Mouse (Mus musculus): ENCODE results near the gene H2-DMa. TPM values are rescaled to one million over a fixed set of nuclear protein-coding genes. Genes with fewer than 3 reads are reported as not detected.

Gene H2-DMa
- polyA plus RNA-seq, 1 experiment from 2014 or later = 13.0 TPM

Other genes with a start within 250 kb of the H2-DMa start
- gene Gm7029, start 245.7 kb upstream of the H2-DMa start, polyA plus RNA-seq (2015; fragmentation: Nextera tagmentation; extraction: Ambion mirVana) = not detected in 2 replicates
- gene Kifc1, start 228.9 kb upstream of the H2-DMa start, polyA plus RNA-seq (2015; fragmentation: Nextera tagmentation; extraction: Ambion mirVana) = 3.3 and 4.3 TPM in 2 replicates
- 0.32 and 0.80 TPM in 2 replicates for gene Platr17, start 214.4 kb upstream of the H2-DMa start, polyA plus RNA-seq (2015; fragmentation: Nextera tagmentation; extraction: Ambion mirVana)
- 61.5 and 63.5 TPM in 2 replicates for gene Daxx, start 210.1 kb upstream of the H2-DMa start, polyA plus RNA-seq (2015; fragmentation: Nextera tagmentation; extraction: Ambion mirVana)
- gene Tapbp, start 203.6 kb upstream of the H2-DMa start, polyA plus RNA-seq (2015; fragmentation: Nextera tagmentation; extraction: Ambion mirVana) = 18.2 and 18.4 TPM in 2 replicates
- gene Zbtb22, start 203.6 kb upstream of the H2-DMa start, polyA plus RNA-seq (2015; fragmentation: Nextera tagmentation; extraction: Ambion mirVana) = 18.7 and 19.5 TPM in 2 replicates
- 46.6 and 47.2 TPM in 2 replicates for gene Rgl2, start 190.0 kb upstream of the H2-DMa start, polyA plus RNA-seq (2015; fragmentation: Nextera tagmentation; extraction: Ambion mirVana)
- 198 and 212 TPM in 2 replicates for gene Pfdn6, start 179.2 kb upstream of the H2-DMa start, polyA plus RNA-seq (2015; fragmentation: Nextera tagmentation; extraction: Ambion mirVana)
- 31.0 and 33.4 TPM in 2 replicates for gene Wdr46, start 178.9 kb upstream of the H2-DMa start, polyA plus RNA-seq (2015; fragmentation: Nextera tagmentation; extraction: Ambion mirVana)
- 10.1 and 10.4 TPM in 2 replicates for gene B3galt4, start 168.1 kb upstream of the H2-DMa start, polyA plus RNA-seq (2015; fragmentation: Nextera tagmentation; extraction: Ambion mirVana)
- gene Vps52, start 163.7 kb upstream of the H2-DMa start, polyA plus RNA-seq (2015; fragmentation: Nextera tagmentation; extraction: Ambion mirVana) = 75.8 and 79.7 TPM in 2 replicates
- 864 and 971 TPM in 2 replicates for gene Rps18, start 163.5 kb upstream of the H2-DMa start, polyA plus RNA-seq (2015; fragmentation: Nextera tagmentation; extraction: Ambion mirVana)
- gene H2-K1, start 119.2 kb upstream of the H2-DMa start, polyA plus RNA-seq (2015; fragmentation: Nextera tagmentation; extraction: Ambion mirVana) = 8.1 and 13.0 TPM in 2 replicates
- gene Ring1, start 94.9 kb upstream of the H2-DMa start, polyA plus RNA-seq (2015; fragmentation: Nextera tagmentation; extraction: Ambion mirVana) = 21.9 and 22.9 TPM in 2 replicates
- gene H2-Ke6, start 91.5 kb upstream of the H2-DMa start, polyA plus RNA-seq (2015; fragmentation: Nextera tagmentation; extraction: Ambion mirVana) = 64.4 and 74.3 TPM in 2 replicates
- gene Slc39a7, start 87.9 kb upstream of the H2-DMa start, polyA plus RNA-seq (2015; fragmentation: Nextera tagmentation; extraction: Ambion mirVana) = 148 and 156 TPM in 2 replicates
- gene Rxrb, start 87.7 kb upstream of the H2-DMa start, polyA plus RNA-seq (2015; fragmentation: Nextera tagmentation; extraction: Ambion mirVana) = 58.2 and 64.5 TPM in 2 replicates
- gene Col11a2, start 80.1 kb upstream of the H2-DMa start, polyA plus RNA-seq (2015; fragmentation: Nextera tagmentation; extraction: Ambion mirVana) = 2.0 and 2.1 TPM in 2 replicates
- 0.15 TPM in 1 of 2 replicates, not detected in the other for gene H2-Oa, start 27.2 kb upstream of the H2-DMa start, polyA plus RNA-seq (2015; fragmentation: Nextera tagmentation; extraction: Ambion mirVana)
- 132 and 133 TPM in 2 replicates for gene Brd2, start 3.1 kb downstream of the H2-DMa start, polyA plus RNA-seq (2015; fragmentation: Nextera tagmentation; extraction: Ambion mirVana)
- 1.0 and 1.4 TPM in 2 replicates for gene H2-DMb2, start 23.8 kb downstream of the H2-DMa start, polyA plus RNA-seq (2015; fragmentation: Nextera tagmentation; extraction: Ambion mirVana)
- 0.88 and 0.91 TPM in 2 replicates for gene H2-DMb1, start 33.5 kb downstream of the H2-DMa start, polyA plus RNA-seq (2015; fragmentation: Nextera tagmentation; extraction: Ambion mirVana)
- 1.5 and 1.6 TPM in 2 replicates for gene Tap1, start 68.0 kb downstream of the H2-DMa start, polyA plus RNA-seq (2015; fragmentation: Nextera tagmentation; extraction: Ambion mirVana)
- gene Psmb9, start 68.2 kb downstream of the H2-DMa start, polyA plus RNA-seq (2015; fragmentation: Nextera tagmentation; extraction: Ambion mirVana) = 0.73 and 1.1 TPM in 2 replicates
- 2.3 and 2.6 TPM in 2 replicates for gene Psmb8, start 78.2 kb downstream of the H2-DMa start, polyA plus RNA-seq (2015; fragmentation: Nextera tagmentation; extraction: Ambion mirVana)
- 1.3 and 1.7 TPM in 2 replicates for gene Tap2, start 84.0 kb downstream of the H2-DMa start, polyA plus RNA-seq (2015; fragmentation: Nextera tagmentation; extraction: Ambion mirVana)
- gene H2-Ob, start 119.4 kb downstream of the H2-DMa start, polyA plus RNA-seq (2015; fragmentation: Nextera tagmentation; extraction: Ambion mirVana) = 0.20 TPM in 1 of 2 replicates, not detected in the other
- gene H2-Ab1, start 138.1 kb downstream of the H2-DMa start, polyA plus RNA-seq (2015; fragmentation: Nextera tagmentation; extraction: Ambion mirVana) = 0.86 and 1.2 TPM in 2 replicates
- gene H2-Aa, start 168.3 kb downstream of the H2-DMa start, polyA plus RNA-seq (2015; fragmentation: Nextera tagmentation; extraction: Ambion mirVana) = 0.23 TPM in 1 of 2 replicates, not detected in the other
- 1.1 and 1.6 TPM in 2 replicates for gene H2-Eb1, start 186.3 kb downstream of the H2-DMa start, polyA plus RNA-seq (2015; fragmentation: Nextera tagmentation; extraction: Ambion mirVana)
- 0.14 TPM in 1 of 2 replicates, not detected in the other for gene H2-Eb2, start 206.1 kb downstream of the H2-DMa start, polyA plus RNA-seq (2015; fragmentation: Nextera tagmentation; extraction: Ambion mirVana)
- gene Btnl2, start 235.3 kb downstream of the H2-DMa start, polyA plus RNA-seq (2015; fragmentation: Nextera tagmentation; extraction: Ambion mirVana) = 0.06 TPM in 1 of 2 replicates, not detected in the other

Data from forebrain, embryonic 15.5 days (tissue).